Mouse (Mus musculus) limb, embryonic 14.5 days (tissue): ENCODE measurements at regions not wholly inside any gene's neighbourhood (a gene's known extent, or its start where the extent isn't known, plus 50 kb on each side); places are given as distances from the start of the nearest gene placed in this dataset.

Experiments used
- ATAC-seq: fragments of 200-750 bp; cut with Nextera tagmentation; 2 replicates; pipeline ENCODE4 v1.8.0; 2017; ENCODE audit warnings: low read depth, moderate number of reproducible peaks, moderate TSS enrichment; ENCODE audit not compliant: low FRiP score
- DNase-seq: peaks from one replicate; pipeline ENCODE4 v3.0.0-alpha.2; 2015; ENCODE audit warnings: low spot score
- H3K27ac ChIP-seq: fragments of 300-500 bp; sonication (generic); replicated peaks from 2 replicates; pipeline ENCODE4 v1.5.1; 2014; ENCODE audit warnings: low read depth, mild to moderate bottlenecking, low read length, moderate library complexity, mixed read lengths
- H3K27me3 ChIP-seq: fragments of 300-500 bp; sonication (generic); 2 replicates; pipeline ENCODE4 v1.6.1; 2014; ENCODE audit warnings: low read length, mixed read lengths; ENCODE audit not compliant: control insufficient read depth, insufficient read depth
- H3K36me3 ChIP-seq: fragments of 300-500 bp; sonication (generic); 2 replicates; pipeline ENCODE4 v1.6.1; 2014; ENCODE audit warnings: mild to moderate bottlenecking, low read length, moderate library complexity, mixed read lengths; ENCODE audit not compliant: control insufficient read depth, insufficient read depth
- H3K4me1 ChIP-seq: fragments of 300-500 bp; sonication (generic); 2 replicates; pipeline ENCODE4 v1.6.1; 2014; ENCODE audit warnings: antibody characterized with exemption, low read length, mixed read lengths; ENCODE audit not compliant: control insufficient read depth, insufficient read depth
- H3K4me2 ChIP-seq: fragments of 300-500 bp; sonication (generic); replicated peaks from 2 replicates; pipeline ENCODE4 v1.6.1; 2014; ENCODE audit warnings: low read depth, mild to moderate bottlenecking, low read length, moderate library complexity; ENCODE audit not compliant: severe bottlenecking
- H3K4me3 ChIP-seq: fragments of 300-500 bp; sonication (generic); replicated peaks from 2 replicates; pipeline ENCODE4 v1.5.1; 2014; ENCODE audit warnings: low read length
- H3K9ac ChIP-seq: fragments of 300-500 bp; sonication (generic); 2 replicates; pipeline ENCODE4 v1.6.1; 2014; ENCODE audit warnings: mild to moderate bottlenecking, low read depth, low read length, moderate library complexity; ENCODE audit not compliant: severe bottlenecking
- H3K9me3 ChIP-seq: fragments of 300-500 bp; sonication (generic); 2 replicates; pipeline ENCODE4 v1.6.1; 2016; ENCODE audit warnings: low read length; ENCODE audit not compliant: control insufficient read depth
- POLR2A ChIP-seq: fragments of 200-500 bp; IDR thresholded peaks from 2 replicates; pipeline ENCODE4 v1.8.0; 2012; ENCODE audit warnings: inconsistent platforms, mild to moderate bottlenecking, moderate library complexity, borderline replicate concordance; ENCODE audit not compliant: insufficient read depth, insufficient read length; ENCODE audit errors: extremely low read depth
- WGBS: fragments of 180-500 bp; shearing (Covaris S2); extraction: QIAGEN DNeasy Blood & Tissue Kit; methylation state at CpG from one replicate; pipeline ENCODE4 v1.1.7; 2014; 5-methylcytosine and 5-hydroxymethylcytosine counted together

- ATAC-seq (no peak), DNase-seq (no peak)
- no peak overlapping the region for H3K4me2 ChIP-seq
- H3K4me3 ChIP-seq = no peak overlapping the region
- no peaks in the 10 kb centered on the region for H3K9me3 ChIP-seq
- no peaks in the 10 kb centered on the region for H3K27me3 ChIP-seq
- no peaks in the 10 kb centered on the region for H3K4me1 ChIP-seq
- no peak for TF ChIP-seq POLR2A
- no peaks in the 10 kb centered on the region for H3K36me3 ChIP-seq
- H3K27ac ChIP-seq = no peak overlapping the region
- no peak overlapping the region for H3K9ac ChIP-seq
- WGBS = 44% methylated on average over 3 of the region's 3 CpGs
Measured at GRCm38 (mm10) chr12:98370771-98371170, 102.3 kb downstream of the Gpr65 start.

- no peak overlapping the region for H3K4me3 ChIP-seq
- TF ChIP-seq POLR2A = no peak
- no peaks in the 10 kb centered on the region for H3K4me1 ChIP-seq
- H3K36me3 ChIP-seq = no peaks in the 10 kb centered on the region
- H3K4me2 ChIP-seq = no peak overlapping the region
- no peak overlapping the region for H3K9ac ChIP-seq
- ATAC-seq (no peak), DNase-seq (no peak)
- no peaks in the 10 kb centered on the region for H3K9me3 ChIP-seq
- no peaks in the 10 kb centered on the region for H3K27me3 ChIP-seq
- H3K27ac ChIP-seq = no peak overlapping the region
- WGBS = 91% methylated on average over 7 of the region's 7 CpGs
Measured at GRCm38 (mm10) chr12:98375214-98375910, 106.9 kb downstream of the Gpr65 start.
